Mouse (Mus musculus) CH12.LX (cell line): ENCODE measurements around the gene Grap2. TPM values are rescaled to one million over a fixed set of nuclear protein-coding genes. Genes with fewer than 3 reads are reported as not detected.
A peak's percentile ranks its signal among the peaks of the same experiment; 100 is the strongest.

Experiments used
- DNase-seq: peaks from one replicate; pipeline ENCODE4 v3.0.0-alpha.2; 2013; ENCODE audit errors: extremely low read depth
- H3K27ac ChIP-seq: 2 replicates; pipeline ENCODE4 v1.5.1; 2012; ENCODE audit warnings: low read depth, mild to moderate bottlenecking, control low read depth, moderate library complexity; ENCODE audit not compliant: insufficient read depth
- H3K27me3 ChIP-seq: replicated peaks from 2 replicates; pipeline ENCODE3; 2012; ENCODE audit warnings: inconsistent platforms
- H3K36me3 ChIP-seq, 2 experiments: replicated peaks in 1 of 2; 2 replicates each; pipeline versions ENCODE3 to v1.6.1; 2012; ENCODE audit warnings: inconsistent platforms in 1 of 2, low read length in 1 of 2, mild to moderate bottlenecking in 1 of 2, mixed read lengths in 1 of 2, moderate library complexity in 1 of 2; ENCODE audit not compliant: control insufficient read depth in 1 of 2, insufficient read depth in 1 of 2
- H3K4me1 ChIP-seq, 2 experiments: 2 replicates each; pipeline ENCODE4 v1.6.1; 2012; ENCODE audit warnings: inconsistent platforms in 1 of 2, moderate library complexity in 1 of 2; ENCODE audit not compliant: insufficient read depth in 2 of 2, control insufficient read depth in 1 of 2
- H3K4me2 ChIP-seq: 2 replicates; pipeline ENCODE4 v1.6.1; 2012; ENCODE audit warnings: low read depth, mild to moderate bottlenecking, control low read depth; ENCODE audit not compliant: poor library complexity, insufficient read depth, severe bottlenecking
- H3K4me3 ChIP-seq, 3 experiments: fragments of 150-350 bp in 1 of 3; sonication (generic) in 1 of 3; replicated peaks in 1 of 3; 2 replicates each; pipeline versions ENCODE3 to v1.5.1; 2011 to 2012; ENCODE audit warnings: low read depth in 2 of 3, low read length in 2 of 3, mild to moderate bottlenecking in 2 of 3, moderate library complexity in 2 of 3, control low read depth in 1 of 3, improper control_type of control experiment in 1 of 3, inconsistent platforms in 1 of 3, mixed read lengths in 1 of 3; ENCODE audit not compliant: poor library complexity in 1 of 3
- H3K79me2 ChIP-seq: replicated peaks from 2 replicates; pipeline ENCODE4 v1.6.1; 2012; ENCODE audit warnings: mild to moderate bottlenecking, moderate library complexity; ENCODE audit not compliant: control insufficient read depth, poor library complexity, insufficient read depth, severe bottlenecking; ENCODE audit errors: extremely low read depth
- H3K9ac ChIP-seq: 2 replicates; pipeline ENCODE4 v1.6.1; 2012; ENCODE audit warnings: low read depth, mild to moderate bottlenecking, control low read depth, moderate library complexity; ENCODE audit not compliant: insufficient read depth
- H3K9me3 ChIP-seq: replicated peaks from 2 replicates; pipeline ENCODE3; 2012; ENCODE audit warnings: low read length, inconsistent platforms, mixed read lengths
- BHLHE40 ChIP-seq: IDR thresholded peaks from 2 replicates; pipeline ENCODE4 v1.6.1; 2011; ENCODE audit warnings: mild to moderate bottlenecking, low read depth, low read length, improper control_type of control experiment
- CHD2 ChIP-seq: IDR thresholded peaks from 2 replicates; pipeline ENCODE4 v1.6.1; 2011; ENCODE audit warnings: low read length, improper control_type of control experiment
- E2F4 ChIP-seq: IDR thresholded peaks from 2 replicates; pipeline ENCODE4 v1.6.1; 2011; ENCODE audit warnings: low read depth, low read length, improper control_type of control experiment; ENCODE audit not compliant: insufficient replicate concordance
- ELF1 ChIP-seq: IDR thresholded peaks from 2 replicates; pipeline ENCODE4 v1.6.1; 2014; ENCODE audit warnings: low read depth, mild to moderate bottlenecking, inconsistent platforms, low read length, improper control_type of control experiment
- EP300 ChIP-seq: IDR thresholded peaks from 2 replicates; pipeline ENCODE4 v1.6.1; 2011; ENCODE audit warnings: low read length, improper control_type of control experiment
- ETS1 ChIP-seq: conservative IDR thresholded peaks from 2 replicates; pipeline ENCODE4 v1.6.1; 2012; ENCODE audit warnings: low read depth, mild to moderate bottlenecking, inconsistent platforms, low read length, improper control_type of control experiment, moderate library complexity
- HCFC1 ChIP-seq: IDR thresholded peaks from 2 replicates; pipeline ENCODE4 v1.6.1; 2012; ENCODE audit warnings: low read depth, mild to moderate bottlenecking, inconsistent platforms, low read length, improper control_type of control experiment
- IRF4 ChIP-seq: IDR thresholded peaks from 2 replicates; pipeline ENCODE4 v1.6.1; 2014; ENCODE audit warnings: low read depth, mild to moderate bottlenecking, inconsistent platforms, low read length, improper control_type of control experiment
- JUN ChIP-seq: IDR thresholded peaks from 2 replicates; pipeline ENCODE4 v1.6.1; 2011; ENCODE audit warnings: low read depth, mild to moderate bottlenecking, low read length, improper control_type of control experiment, moderate library complexity; ENCODE audit not compliant: insufficient read depth
- MAZ ChIP-seq: IDR thresholded peaks from 2 replicates; pipeline ENCODE4 v1.6.1; 2012; ENCODE audit warnings: low read depth, mild to moderate bottlenecking, inconsistent platforms, low read length, improper control_type of control experiment, moderate library complexity
- MXI1 ChIP-seq: IDR thresholded peaks from 2 replicates; pipeline ENCODE4 v1.6.1; 2011; ENCODE audit warnings: mild to moderate bottlenecking, low read depth, low read length, improper control_type of control experiment
- MYC ChIP-seq: IDR thresholded peaks from 2 replicates; pipeline ENCODE4 v1.6.1; 2011; ENCODE audit warnings: low read depth, mild to moderate bottlenecking, improper control_type of control experiment, low read length
- NRF1 ChIP-seq: IDR thresholded peaks from 2 replicates; pipeline ENCODE4 v1.6.1; 2014; ENCODE audit warnings: low read depth, mild to moderate bottlenecking, inconsistent platforms, low read length, improper control_type of control experiment, moderate library complexity
- POLR2A ChIP-seq: IDR thresholded peaks from 2 replicates; pipeline ENCODE4 v1.6.1; 2011; ENCODE audit warnings: low read depth, mild to moderate bottlenecking, improper control_type of control experiment, low read length
- POLR2AphosphoS2 ChIP-seq: IDR thresholded peaks from 2 replicates; pipeline ENCODE4 v1.6.1; 2011; ENCODE audit warnings: low read depth, low read length, improper control_type of control experiment
- RAD21 ChIP-seq: IDR thresholded peaks from 2 replicates; pipeline ENCODE4 v1.6.1; 2011; ENCODE audit warnings: low read depth, mild to moderate bottlenecking, low read length, improper control_type of control experiment, moderate library complexity
- SIN3A ChIP-seq: IDR thresholded peaks from 2 replicates; pipeline ENCODE4 v1.6.1; 2012; ENCODE audit warnings: low read length, improper control_type of control experiment, inconsistent platforms
- TCF12 ChIP-seq: IDR thresholded peaks from 2 replicates; pipeline ENCODE4 v1.6.1; 2014; ENCODE audit warnings: low read depth, mild to moderate bottlenecking, inconsistent platforms, low read length, improper control_type of control experiment
- ZKSCAN1 ChIP-seq: IDR thresholded peaks from 2 replicates; pipeline ENCODE4 v1.6.1; 2012; ENCODE audit warnings: low read depth, inconsistent platforms, low read length, improper control_type of control experiment, borderline replicate concordance
- ZMIZ1 ChIP-seq: IDR thresholded peaks from 2 replicates; pipeline ENCODE4 v1.6.1; 2012; ENCODE audit warnings: low read depth, mild to moderate bottlenecking, inconsistent platforms, low read length, improper control_type of control experiment
- dilution Hi-C: fragments of 300-500 bp; cut with MboI; formaldehyde crosslinking; loops from 2 replicates; pipeline ENCODE4 v1.14.3; 2020; ENCODE audit warnings: low sequenced_read_pairs; ENCODE audit not compliant: extremely low pct_unique_long_range_greater_than_20kb, extremely low pct_ligation_motif_present
- in situ Hi-C: fragments of 300-500 bp; cut with MboI; formaldehyde crosslinking; loops from 3 replicates; pipeline ENCODE4 v1.14.3; 2019; ENCODE audit warnings: low sequenced_read_pairs, low pct_ligation_motif_present, low pct_unique_long_range_greater_than_20kb, mixed read lengths
- polyA plus RNA-seq: library from polyadenylated mRNA; unstranded; fragments of >175 nt; gene quantifications from 2 replicates; pipeline ENCODE4 v1.2.1, GENCODE M21; 2012; ENCODE audit warnings: low read depth; ENCODE audit not compliant: insufficient read length
- total RNA-seq, 2 experiments: library from RNA; depleted of rRNA; stranded (reverse); fragments of 300-350 nt in 1 of 2; fragments of >200 nt in 1 of 2; gene quantifications; 2 replicates each; pipeline ENCODE4 v1.2.3; 2012 to 2014

The Grap2 gene
- total and polyA plus RNA-seq, 3 experiments = 1.5 to 6.2 (median 5.0) TPM

GRCm38 (mm10) chr15:80680347-80681030 lies 108.1 kb downstream of the Grap2 start:
- TF ChIP-seq CHD2 (no peak), E2F4 (no peak), MXI1 (no peak), POLR2AphosphoS2 (no peak)
- H3K4me1 ChIP-seq = peaks cover 22 to 96% of the 10 kb centered on the region in 2 experiments
- H3K9me3 ChIP-seq = no peaks in the 10 kb centered on the region
- H3K27ac ChIP-seq = no peak overlapping the region
- DNase-seq = no peak
- no peaks in the 10 kb centered on the region for H3K36me3 ChIP-seq
- in situ Hi-C loops (loop anchor here (5.0 kb wide), 1 partner anchor 43 kb away; no protein-coding TSS in a partner anchor), dilution Hi-C loops (no loop called here)
- no peak overlapping the region for H3K4me2 ChIP-seq
- H3K9ac ChIP-seq = no peak overlapping the region
- no peaks in the 10 kb centered on the region for H3K79me2 ChIP-seq
- peak overlapping the region in 1 of 3 experiments; percentile 36 for H3K4me3 ChIP-seq
- H3K27me3 ChIP-seq = no peaks in the 10 kb centered on the region

GRCm38 (mm10) chr15:80681466-80681881 lies 109.1 kb downstream of the Grap2 start:
- TF ChIP-seq IRF4 (peak; percentile 18; the same call in 1 of the 2 replicates), NRF1 (0 out of 2 replicates have a peak, but pooled peaks have one; percentile 14), POLR2A (0 out of 2 replicates have a peak, but pooled peaks have one; percentile 29), ZKSCAN1 (no peak), SIN3A (0 out of 2 replicates have a peak, but pooled peaks have one; percentile 28), ZMIZ1 (no peak), TCF12 (0 out of 2 replicates have a peak, but pooled peaks have one; percentile 33), HCFC1 (0 out of 2 replicates have a peak, but pooled peaks have one; percentile 25), ELF1 (peak; percentile 67; the same call in 1 of the 2 replicates), ETS1 (peak; percentile 79; the same call in 1 of the 2 replicates), MYC (0 out of 2 replicates have a peak, but pooled peaks have one; percentile 55), MXI1 (no peak), MAZ (0 out of 2 replicates have a peak, but pooled peaks have one; percentile 38), RAD21 (no peak), POLR2AphosphoS2 (no peak), BHLHE40 (peak; percentile 56), JUN (no peak), EP300 (peak; percentile 62)
- H3K9me3 ChIP-seq = no peaks in the 10 kb centered on the region
- in situ Hi-C loops = loop anchor here (5.0 kb wide), 1 partner anchor 44 kb away; no protein-coding TSS in a partner anchor
- H3K36me3 ChIP-seq = no peaks in the 10 kb centered on the region
- peak overlapping the region in 1 of 3 experiments; percentile 37 for H3K4me3 ChIP-seq
- peak; percentile 73 for DNase-seq
- peaks cover 22 to 87% of the 10 kb centered on the region in 2 experiments for H3K4me1 ChIP-seq
- no peak overlapping the region for H3K9ac ChIP-seq
- peak overlapping the region; percentile 41 for H3K4me2 ChIP-seq
- dilution Hi-C loops = no loop called here
- no peaks in the 10 kb centered on the region for H3K27me3 ChIP-seq
- peak overlapping the region; percentile 11; the same call in 1 of the 2 replicates for H3K27ac ChIP-seq
- H3K79me2 ChIP-seq = no peaks in the 10 kb centered on the region
